Mouse (Mus musculus) midbrain, embryonic 14.5 days (tissue): Measurements from ENCODE around the gene Pld1. TPM values are rescaled to one million over a fixed set of nuclear protein-coding genes. Genes with fewer than 3 reads are reported as not detected.
A peak's percentile ranks its signal among the peaks of the same experiment; 100 is the strongest.

Source experiments
- ATAC-seq: fragments of 200-750 bp; cut with Nextera tagmentation; 2 replicates; pipeline ENCODE4 v1.8.0; 2017; ENCODE audit warnings: moderate number of reproducible peaks, moderate library complexity; ENCODE audit not compliant: low FRiP score, low TSS enrichment
- DNase-seq: peaks from one replicate; pipeline ENCODE4 v3.0.0-alpha.2; 2015
- H3K27ac ChIP-seq: fragments of 300-500 bp; sonication (generic); replicated peaks from 2 replicates; pipeline ENCODE4 v1.5.1; 2014; ENCODE audit warnings: mild to moderate bottlenecking, low read depth, low read length, moderate library complexity
- H3K27me3 ChIP-seq: fragments of 300-500 bp; sonication (generic); 2 replicates; pipeline ENCODE4 v1.6.1; 2014; ENCODE audit warnings: low read length, control low read depth, mixed read lengths; ENCODE audit not compliant: control insufficient read depth, insufficient read depth
- H3K36me3 ChIP-seq: fragments of 300-500 bp; sonication (generic); 2 replicates; pipeline ENCODE4 v1.6.1; 2014; ENCODE audit warnings: low read length, control low read depth; ENCODE audit not compliant: control insufficient read depth, insufficient read depth
- H3K4me1 ChIP-seq: fragments of 300-500 bp; sonication (generic); 2 replicates; pipeline ENCODE4 v1.6.1; 2014; ENCODE audit warnings: mild to moderate bottlenecking, antibody characterized with exemption, low read length, control low read depth; ENCODE audit not compliant: control insufficient read depth, insufficient read depth
- H3K4me2 ChIP-seq: fragments of 300-500 bp; sonication (generic); 2 replicates; pipeline ENCODE4 v1.6.1; 2014; ENCODE audit warnings: mild to moderate bottlenecking, low read length, moderate library complexity
- H3K4me3 ChIP-seq: fragments of 300-500 bp; sonication (generic); replicated peaks from 2 replicates; pipeline ENCODE4 v1.5.1; 2014; ENCODE audit warnings: low read depth, low read length
- H3K9ac ChIP-seq: fragments of 300-500 bp; sonication (generic); replicated peaks from 2 replicates; pipeline ENCODE4 v1.6.1; 2014; ENCODE audit warnings: mild to moderate bottlenecking, low read length, moderate library complexity
- H3K9me3 ChIP-seq: fragments of 300-500 bp; sonication (generic); 2 replicates; pipeline ENCODE4 v1.6.1; 2016; ENCODE audit warnings: low read length, control low read depth, mixed read lengths; ENCODE audit not compliant: control insufficient read depth
- WGBS: fragments of 180-500 bp; shearing (Covaris S2); extraction: QIAGEN DNeasy Blood & Tissue Kit; methylation state at CpG from one replicate; pipeline ENCODE4 v1.1.7; 2014; 5-methylcytosine and 5-hydroxymethylcytosine counted together
- polyA plus RNA-seq: library from polyadenylated mRNA; unstranded; fragments of >200 nt; fragmentation: Nextera tagmentation; extraction: Ambion mirVana; gene quantifications from 2 replicates; pipeline ENCODE4 v1.2.1, GENCODE M21; 2014

Pld1 gene
- polyA plus RNA-seq, 1 experiment from 2014 or later: 5.4 TPM

DNA sequence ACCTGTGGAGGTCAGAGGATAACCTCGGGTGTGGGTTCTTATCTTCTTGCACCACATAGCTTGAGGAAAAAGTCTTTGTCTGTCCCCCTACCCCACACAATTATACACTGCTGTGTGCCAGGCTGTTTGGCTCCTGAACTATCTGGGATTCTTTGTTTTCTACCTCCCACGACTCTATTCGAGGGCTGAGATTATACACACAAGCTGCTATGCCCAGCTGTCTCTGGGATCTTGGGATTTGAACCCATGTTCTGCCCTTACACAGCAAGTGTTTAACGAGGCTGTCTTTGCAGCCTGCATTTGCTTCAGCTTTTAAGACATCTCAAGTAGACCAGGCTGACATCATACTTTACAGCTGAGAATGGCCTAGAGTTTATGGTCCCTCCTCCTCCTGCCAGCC lies 43.1 kb downstream of the Pld1 start:
- DNase-seq (peak; percentile 31), ATAC-seq (no peak)
- Histone ChIP-seq H3K9me3 (no peaks in the 10 kb centered on the region), H3K27ac (no peak overlapping the region), H3K4me1 (0 out of 2 replicates have a peak, but pooled peaks cover 7% of the 10 kb centered on the region), H3K4me2 (no peak overlapping the region), H3K36me3 (no peaks in the 10 kb centered on the region), H3K9ac (no peak overlapping the region), H3K27me3 (no peaks in the 10 kb centered on the region), H3K4me3 (no peak overlapping the region)
- 49% methylated on average over 4 of the region's 4 CpGs for WGBS

DNA sequence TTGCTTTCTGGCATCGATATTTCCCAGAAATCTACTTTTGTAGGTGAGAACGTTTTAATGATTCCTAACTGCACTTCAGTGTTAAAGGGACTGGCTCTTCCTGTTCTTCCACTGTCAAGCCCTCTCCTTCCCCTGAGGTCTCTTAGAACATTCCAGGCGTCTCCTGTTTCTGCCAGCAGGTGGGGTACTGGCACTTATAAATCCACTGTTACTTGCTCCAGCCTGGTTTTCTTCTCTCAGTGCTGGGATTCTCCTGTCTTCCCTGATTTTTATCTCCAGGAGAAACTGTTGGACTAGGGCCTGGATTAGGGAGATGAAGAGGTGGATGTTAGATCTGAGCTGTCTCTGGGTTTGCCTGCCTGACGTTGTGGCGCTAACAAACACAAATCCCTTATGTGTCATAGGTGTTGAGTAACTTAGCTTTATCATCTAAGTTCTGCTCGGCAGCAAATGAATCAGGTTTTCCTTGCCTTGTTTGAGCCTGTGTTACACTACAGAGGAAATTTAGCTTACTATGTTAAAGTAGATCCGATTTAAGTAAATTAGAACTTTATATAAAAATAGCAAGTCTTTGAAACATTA lies 44.0 kb downstream of the Pld1 start:
- H3K9me3 ChIP-seq: no peaks in the 10 kb centered on the region
- DNase-seq (peak; percentile 87), ATAC-seq (0 out of 2 replicates have a peak, but pooled peaks have one; percentile 57)
- H3K4me2 ChIP-seq: no peak overlapping the region
- H3K4me3 ChIP-seq: no peak overlapping the region
- H3K4me1 ChIP-seq: 0 out of 2 replicates have a peak, but pooled peaks cover 7% of the 10 kb centered on the region
- no peaks in the 10 kb centered on the region for H3K27me3 ChIP-seq
- H3K27ac ChIP-seq: no peak overlapping the region
- H3K36me3 ChIP-seq: no peaks in the 10 kb centered on the region
- WGBS: 41% methylated on average over 7 of the region's 7 CpGs
- no peak overlapping the region for H3K9ac ChIP-seq

DNA sequence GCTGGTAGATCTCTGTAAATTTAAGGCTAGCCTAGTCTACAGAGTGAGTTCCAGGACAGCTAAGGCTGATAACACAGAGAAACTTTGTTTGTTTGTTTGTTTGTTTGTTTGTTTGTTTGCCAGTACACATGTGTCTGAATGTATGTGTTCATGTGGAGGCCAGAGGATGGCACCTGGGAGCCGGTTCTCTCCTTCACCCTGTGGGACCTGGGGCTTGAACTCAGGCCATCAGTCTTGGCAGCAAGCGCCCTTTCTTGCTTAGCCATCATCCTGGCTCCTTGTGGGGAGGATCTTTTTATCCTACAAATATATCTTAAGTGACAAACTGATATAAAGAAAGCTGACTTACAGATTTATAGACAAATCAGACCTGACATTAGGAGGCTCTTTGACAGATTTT lies 44.8 kb downstream of the Pld1 start:
- H3K36me3 ChIP-seq: no peaks in the 10 kb centered on the region
- H3K4me1 ChIP-seq: 0 out of 2 replicates have a peak, but pooled peaks cover 7% of the 10 kb centered on the region
- H3K9me3 ChIP-seq: no peaks in the 10 kb centered on the region
- H3K9ac ChIP-seq: no peak overlapping the region
- H3K27me3 ChIP-seq: no peaks in the 10 kb centered on the region
- ATAC-seq (no peak), DNase-seq (no peak)
- no peak overlapping the region for H3K27ac ChIP-seq
- 83% methylated on average over 2 of the region's 2 CpGs for WGBS
- no peak overlapping the region for H3K4me3 ChIP-seq
- H3K4me2 ChIP-seq: no peak overlapping the region

DNA sequence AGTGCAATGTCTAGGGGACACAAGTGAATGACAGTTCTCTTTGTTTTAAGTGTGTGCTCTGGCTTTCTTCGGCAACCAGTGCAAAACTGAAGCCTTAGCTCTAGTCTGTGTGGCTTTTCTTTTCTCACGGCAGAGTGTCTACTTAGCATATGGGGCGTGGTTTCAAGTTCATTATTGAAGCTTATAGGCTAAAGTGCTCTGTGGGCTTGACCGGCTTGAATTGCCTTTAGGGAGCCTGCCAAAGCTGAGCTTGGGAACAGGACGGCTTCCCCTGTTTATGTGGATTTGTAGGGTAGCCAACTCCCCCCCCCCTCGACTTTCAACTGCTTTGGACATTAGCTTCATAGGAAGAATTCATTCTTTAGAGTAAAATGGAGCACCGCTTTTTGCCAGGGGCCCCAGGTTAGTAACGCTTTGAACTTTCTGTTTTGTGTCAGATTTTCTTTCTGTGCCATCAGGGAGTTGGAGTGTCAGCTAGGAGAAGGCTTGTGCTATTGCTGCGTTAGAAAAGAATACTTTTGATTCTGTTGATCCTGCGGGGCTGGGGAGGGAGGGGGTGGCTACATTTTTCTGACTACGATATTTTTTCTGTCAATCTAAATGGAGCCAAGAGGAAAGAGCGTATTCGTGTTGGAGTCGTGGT lies 45.6 kb downstream of the Pld1 start:
- Histone ChIP-seq H3K9me3 (no peaks in the 10 kb centered on the region), H3K4me2 (peak overlapping the region; percentile 44), H3K27ac (peak overlapping the region; percentile 38), H3K27me3 (no peaks in the 10 kb centered on the region), H3K4me1 (0 out of 2 replicates have a peak, but pooled peaks cover 7% of the 10 kb centered on the region), H3K9ac (peak overlapping the region; percentile 17; the same call in 1 of the 2 replicates), H3K36me3 (no peaks in the 10 kb centered on the region), H3K4me3 (peak overlapping the region; percentile 7; the same call in 1 of the 2 replicates)
- WGBS: 8% methylated on average over 14 of the region's 14 CpGs
- peak; percentile 86 for DNase-seq
- peak; percentile 94 for ATAC-seq

DNA sequence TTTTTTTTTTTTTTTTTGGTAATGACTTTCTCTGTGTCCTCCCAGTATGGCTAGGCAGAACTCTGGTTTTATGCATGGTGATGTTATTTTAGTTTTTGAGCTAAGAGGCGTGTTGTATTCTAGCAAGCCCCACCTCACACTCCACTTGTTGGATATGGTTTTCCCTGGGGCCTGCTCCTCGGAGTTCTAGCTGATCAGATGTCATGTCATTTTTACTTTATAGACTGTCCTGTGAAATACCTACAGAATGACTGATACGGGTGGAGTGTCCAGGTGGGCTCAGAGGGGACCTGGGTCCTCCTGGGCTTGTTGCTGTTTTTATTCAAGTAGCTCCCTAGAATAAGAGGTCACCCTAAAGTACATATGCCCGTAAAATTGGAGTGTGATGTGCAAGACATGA lies 46.1 kb downstream of the Pld1 start:
- ATAC-seq: no peak
- H3K4me3 ChIP-seq: peak overlapping the region; percentile 7; the same call in 1 of the 2 replicates
- no peaks in the 10 kb centered on the region for H3K27me3 ChIP-seq
- H3K4me1 ChIP-seq: 0 out of 2 replicates have a peak, but pooled peaks cover 7% of the 10 kb centered on the region
- WGBS: 46% methylated on average over 4 of the region's 4 CpGs
- H3K36me3 ChIP-seq: no peaks in the 10 kb centered on the region
- DNase-seq: no peak
- peak overlapping the region; percentile 38 for H3K27ac ChIP-seq
- peak overlapping the region; percentile 44 for H3K4me2 ChIP-seq
- peak overlapping the region; percentile 17; the same call in 1 of the 2 replicates for H3K9ac ChIP-seq
- H3K9me3 ChIP-seq: no peaks in the 10 kb centered on the region

DNA sequence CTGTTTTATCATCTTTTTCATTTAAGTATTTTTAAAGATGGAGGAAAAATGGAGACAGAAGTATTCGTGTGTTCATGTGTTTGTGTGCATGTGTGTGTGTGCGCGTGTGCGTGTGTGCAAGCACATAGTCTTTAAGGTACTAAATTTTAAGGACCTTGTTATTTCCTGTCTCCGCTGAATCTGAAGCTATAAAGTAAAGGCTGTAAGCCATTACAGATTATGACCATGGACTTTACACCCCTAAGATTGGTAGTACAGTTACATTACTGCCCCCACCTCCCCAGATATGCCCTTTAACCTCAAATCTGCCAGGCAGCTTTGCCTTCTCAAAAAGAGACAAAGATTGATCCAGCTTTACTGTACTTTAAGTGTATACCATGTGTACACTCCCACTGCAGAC lies 46.8 kb downstream of the Pld1 start:
- H3K36me3 ChIP-seq: no peaks in the 10 kb centered on the region
- DNase-seq: no peak
- H3K27me3 ChIP-seq: no peaks in the 10 kb centered on the region
- no peak overlapping the region for H3K9ac ChIP-seq
- H3K4me3 ChIP-seq: no peak overlapping the region
- H3K9me3 ChIP-seq: no peaks in the 10 kb centered on the region
- ATAC-seq: no peak
- no peak overlapping the region for H3K27ac ChIP-seq
- 97% methylated on average over 5 of the region's 5 CpGs for WGBS
- 0 out of 2 replicates have a peak, but pooled peaks cover 7% of the 10 kb centered on the region for H3K4me1 ChIP-seq
- H3K4me2 ChIP-seq: peak overlapping the region; percentile 44; the same call in 1 of the 2 replicates

DNA sequence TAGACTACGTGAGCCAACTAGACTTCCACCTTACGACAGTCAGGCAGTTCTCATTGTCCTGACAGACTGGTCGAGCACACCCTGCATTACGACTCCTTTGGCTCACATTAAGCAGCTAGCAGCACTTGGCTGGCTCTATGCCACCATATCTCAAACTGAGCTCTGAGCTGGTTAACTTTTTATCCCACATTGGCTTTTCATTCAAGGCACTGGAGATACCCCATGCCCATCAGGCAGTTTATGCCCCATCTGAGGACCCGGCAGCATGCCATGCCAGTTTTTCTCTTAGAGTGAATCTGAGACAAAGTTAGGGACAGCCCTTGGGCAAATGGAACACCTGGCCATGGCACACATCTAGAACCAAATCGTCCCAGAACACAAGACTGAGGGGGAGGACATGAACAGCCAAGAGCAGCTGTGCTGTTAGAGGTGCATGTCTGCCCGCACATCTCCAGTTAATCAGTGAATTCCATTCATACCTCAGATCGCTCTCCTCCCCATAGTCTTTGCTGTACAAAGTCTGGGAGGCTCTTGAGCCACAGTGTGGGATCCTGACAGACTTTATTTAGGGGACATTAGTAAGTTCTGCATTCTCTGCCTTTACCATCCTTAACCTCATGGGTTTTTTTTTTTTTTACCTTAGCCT lies 49.5 kb downstream of the Pld1 start:
- Histone ChIP-seq H3K4me3 (no peak overlapping the region), H3K9ac (no peak overlapping the region), H3K4me2 (no peak overlapping the region), H3K27ac (no peak overlapping the region), H3K36me3 (no peaks in the 10 kb centered on the region), H3K9me3 (no peaks in the 10 kb centered on the region), H3K4me1 (0 out of 2 replicates have a peak, but pooled peaks cover 7% of the 10 kb centered on the region), H3K27me3 (no peaks in the 10 kb centered on the region)
- DNase-seq: peak; percentile 21
- 69% methylated on average over 8 of the region's 8 CpGs for WGBS
- no peak for ATAC-seq

DNA sequence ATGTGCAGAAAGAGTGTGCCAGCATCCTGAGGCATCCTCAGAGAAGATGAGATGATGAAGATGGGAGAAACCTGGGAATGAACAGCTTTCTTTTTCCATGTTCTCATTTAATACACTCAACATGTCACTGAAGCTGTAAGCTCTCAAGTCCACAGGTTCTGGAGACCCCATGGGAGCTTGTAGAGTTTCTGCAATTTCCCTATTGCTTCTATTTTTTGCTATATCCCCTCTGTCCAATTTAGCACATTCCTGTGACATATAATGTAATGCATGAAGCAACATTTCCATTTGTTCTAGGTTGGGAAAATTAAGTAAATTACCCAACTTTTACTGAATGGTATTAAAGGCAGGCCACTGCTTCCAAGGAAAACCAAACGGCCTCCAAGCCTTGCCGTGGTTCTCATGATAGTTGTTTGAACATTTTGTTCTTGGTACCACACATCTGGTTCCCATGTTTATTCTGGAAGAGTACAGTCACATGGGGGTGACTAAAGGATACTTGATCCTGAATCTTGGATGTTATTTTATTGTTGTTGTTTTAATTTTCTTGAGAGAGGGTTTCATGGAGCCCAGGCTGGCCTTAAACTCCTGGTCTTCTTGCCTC lies 52.7 kb downstream of the Pld1 start:
- H3K4me1 ChIP-seq: no peaks in the 10 kb centered on the region
- no peak for DNase-seq
- H3K36me3 ChIP-seq: no peaks in the 10 kb centered on the region
- no peak overlapping the region for H3K9ac ChIP-seq
- H3K4me2 ChIP-seq: no peak overlapping the region
- no peaks in the 10 kb centered on the region for H3K9me3 ChIP-seq
- 91% methylated on average over 2 of the region's 2 CpGs for WGBS
- no peak for ATAC-seq
- no peak overlapping the region for H3K4me3 ChIP-seq
- no peak overlapping the region for H3K27ac ChIP-seq
- H3K27me3 ChIP-seq: no peaks in the 10 kb centered on the region
